24 mouse cellular contexts compared by ENCODE assay signal in genomic region chr17:51892856-51893255, GRCm38 (mm10). TPM values are rescaled to one million over a fixed set of nuclear protein-coding genes. Genes with fewer than 3 reads are reported as not detected.
A peak's percentile ranks its signal among the peaks of the same experiment; 100 is the strongest.
DNase-seq lines count a peak whose midpoint lies in the region; TF ChIP-seq lines count a peak whose summit lies in the region.
"Had no signal": no experiment of that assay in that cellular context is flagged by ENCODE, and none has a peak within 500 bp of the region (broad histone marks: within the 10 kb centered on the region; RNA-seq: fewer than 3 reads in every experiment).

No protein-coding gene starts in this region.

- no peaks in the 10 kb centered on the region for H3K36me3 ChIP-seq in spleen, adult 2 months (ENCODE audit: control insufficient read depth, insufficient read depth, low read length)
- no peaks in the 10 kb centered on the region for H3K36me3 ChIP-seq in thymus, adult 2 months (ENCODE audit: control insufficient read depth, insufficient read depth, low read length)
- H3K36me3 ChIP-seq: embryonic facial prominence, embryonic 10.5 days; embryonic facial prominence, embryonic 12.5 days; forebrain, embryonic 15.5 days; G1E had no signal

- no peaks in the 10 kb centered on the region for H3K4me1 ChIP-seq in spleen, adult 2 months (ENCODE audit: control insufficient read depth, insufficient read depth, insufficient read length)
- H3K4me1 ChIP-seq in thymus, adult 2 months (replicated peaks; ENCODE audit: control insufficient read depth, insufficient read depth, low read length): peaks cover 20% of the 10 kb centered on the region
- H3K4me1 ChIP-seq: embryonic facial prominence, embryonic 10.5 days; embryonic facial prominence, embryonic 12.5 days; forebrain, embryonic 13.5 days; forebrain, embryonic 15.5 days had no signal

- WGBS in spleen, adult 2 months: 47% methylated on average over 3 of the region's 3 CpGs
- 19% methylated on average over 3 of the region's 3 CpGs for WGBS in thymus, adult 2 months

- no peak for TF ChIP-seq CTCF in spleen, adult 2 months (IDR thresholded peaks at IDR 0.05; ENCODE audit: extremely low read depth, insufficient read depth, insufficient read length, insufficient replicate concordance)
- no peak for TF ChIP-seq CTCF in thymus, adult 2 months (IDR thresholded peaks at IDR 0.05; ENCODE audit: borderline replicate concordance, control insufficient read depth, extremely low read depth, insufficient read depth, low read length, poor library complexity)

- peak overlapping the region; percentile 9 for H3K27ac ChIP-seq in spleen, adult 2 months (ENCODE audit: insufficient read depth, low read length)
- no peak overlapping the region; the same call in 1 of the 2 replicates for H3K27ac ChIP-seq in thymus, adult 2 months (ENCODE audit: control insufficient read depth, insufficient read depth, low read length)
- H3K27ac ChIP-seq: embryonic facial prominence, embryonic 10.5 days; embryonic facial prominence, embryonic 12.5 days; forebrain, embryonic 13.5 days; forebrain, embryonic 15.5 days had no signal

- TF ChIP-seq POLR2A in spleen, adult 2 months (IDR thresholded peaks at IDR 0.05; ENCODE audit: low read depth, low read length): no peak
- no peak for TF ChIP-seq POLR2A in thymus, adult 2 months (IDR thresholded peaks at IDR 0.05; ENCODE audit: control insufficient read depth, extremely low read depth, insufficient read depth, low read length, poor library complexity)

- no peaks in the 10 kb centered on the region for H3K27me3 ChIP-seq in spleen, adult 2 months (ENCODE audit: control insufficient read depth, insufficient read depth, low read length)
- no peaks in the 10 kb centered on the region for H3K27me3 ChIP-seq in thymus, adult 2 months (ENCODE audit: control insufficient read depth, insufficient read depth, low read length)
- H3K27me3 ChIP-seq: CH12.LX; embryonic facial prominence, embryonic 12.5 days; forebrain, embryonic 13.5 days; forebrain, embryonic 15.5 days; Patski had no signal

- DNase-seq in spleen, adult 2 months (ENCODE audit: low read depth in 1 of 2, low spot score in 2 of 2): no peak
- DNase-seq in spleen, postnatal 10 days (ENCODE audit: low spot score in 2 of 2): no peak
- DNase-seq in thymus, postnatal 25 days: peak; percentile 49
- no peak for DNase-seq in thymus, adult 2 months
- peak; percentile 40 for DNase-seq in 416B (ENCODE audit: low read depth)
- peak; percentile 49 for DNase-seq in T-cell, adult 2 months (ENCODE audit: low spot score)
- no peak for DNase-seq in gastrocnemius, postnatal 25 days
- no peak for DNase-seq in left cerebral cortex, postnatal 25 days (ENCODE audit: low spot score in 2 of 2)
- DNase-seq: adrenal gland, adult 2 months; adrenal gland, postnatal 10 days; adrenal gland, postnatal 25 days; cerebellum, adult 11 months; cerebellum, adult 18-20 months; cerebellum, adult 8-10 months; cerebellum, postnatal 10 days; cerebellum, postnatal 25 days; forebrain, postnatal 0 days had no signal

- H3K4me3 ChIP-seq in spleen, adult 2 months (ENCODE audit: extremely low read depth, insufficient read depth, insufficient read length): no peak overlapping the region
- H3K4me3 ChIP-seq in thymus, adult 2 months (ENCODE audit: control insufficient read depth, insufficient read depth, low read length): no peak overlapping the region
- H3K4me3 ChIP-seq: embryonic facial prominence, embryonic 10.5 days; embryonic facial prominence, embryonic 12.5 days; forebrain, embryonic 13.5 days; forebrain, embryonic 15.5 days had no signal

- intact Hi-C loops in left cerebral cortex, postnatal 25 days (cut with DNase I): no loop called here

RNA-seq across cellular contexts. Expression of gene Satb1, which starts 59.8 kb away (rescaled TPM):
- 43.7 and 46.8 TPM in 2 replicates for polyA plus RNA-seq in spleen, adult 2 months (2012; rRNA removed)
- polyA plus RNA-seq in thymus, adult 2 months (2012; rRNA removed): 873 and 1,043 TPM in 2 replicates
- total RNA-seq in gastrocnemius, postnatal 25 days (2021): 10 to 100 TPM; 64.0 to 78.8 TPM
- 100 to 1,000 TPM; 110 to 129 TPM for total RNA-seq in left cerebral cortex, postnatal 25 days (2021)
- total RNA-seq: CH12.LX had no signal
- polyA plus RNA-seq: G1E had no signal

Comparison
In these comparisons a context has a peak if more than half of its experiments do, and no peak if none do; other contexts are left out.
1. DNase-seq: peak in thymus, postnatal 25 days (single experiment), 416B (single experiment) and T-cell, adult 2 months (single experiment); none in spleen, adult 2 months (0 of 2), spleen, postnatal 10 days (0 of 2), thymus, adult 2 months (single experiment), gastrocnemius, postnatal 25 days (single experiment) and left cerebral cortex, postnatal 25 days (0 of 2).